Mouse (Mus musculus) erythroblast, embryonic 14.5 days (primary cell): ENCODE data around the gene Arl2. TPM values are rescaled to one million over a fixed set of nuclear protein-coding genes. Genes with fewer than 3 reads are reported as not detected.
A peak's percentile ranks its signal among the peaks of the same experiment; 100 is the strongest.

ENCODE experiments used
- H3K27me3 ChIP-seq: 2 replicates; pipeline ENCODE4 v1.6.1; 2012; ENCODE audit warnings: inconsistent platforms; ENCODE audit not compliant: control insufficient read depth
- H3K36me3 ChIP-seq: 2 replicates; pipeline ENCODE4 v1.6.1; 2012; ENCODE audit warnings: mild to moderate bottlenecking, inconsistent platforms; ENCODE audit not compliant: control insufficient read depth
- H3K4me1 ChIP-seq: 2 replicates; pipeline ENCODE4 v1.6.1; 2012; ENCODE audit warnings: inconsistent platforms; ENCODE audit not compliant: control insufficient read depth
- H3K4me3 ChIP-seq: replicated peaks from 2 replicates; pipeline ENCODE3; 2012; ENCODE audit warnings: moderate library complexity, mild to moderate bottlenecking, inconsistent platforms
- H3K9me3 ChIP-seq: 2 replicates; pipeline ENCODE4 v1.6.1; 2012; ENCODE audit warnings: low read length, inconsistent platforms, mixed read lengths; ENCODE audit not compliant: control insufficient read depth
- GATA1 ChIP-seq: IDR thresholded peaks from 2 replicates; pipeline ENCODE4 v1.6.1; 2012; ENCODE audit warnings: low read length, inconsistent platforms, mixed read lengths
- TAL1 ChIP-seq: IDR thresholded peaks from 3 replicates; pipeline ENCODE4 v1.6.1; 2012; ENCODE audit warnings: low read length, inconsistent platforms, mixed read lengths
- polyA plus RNA-seq: library from polyadenylated mRNA; stranded (reverse); fragments of >175 nt; gene quantifications from 2 replicates; pipeline ENCODE4 v1.2.3, GENCODE M21; 2012

Gene Arl2
- polyA plus RNA-seq, 1 experiment = 10.8 TPM

GRCm38 (mm10) chr19:6127760-6128341, 13.5 kb downstream of the Arl2 start, which contains the start of gene Snx15:
Gene Snx15 (minus strand): TSS chr19:6128304.
- Histone ChIP-seq H3K36me3 (peaks cover 33% of the 10 kb centered on the region), H3K4me1 (peaks cover 72% of the 10 kb centered on the region), H3K27me3 (no peaks in the 10 kb centered on the region), H3K4me3 (peak within 1 kb of the TSS; percentile 68), H3K9me3 (no peaks in the 10 kb centered on the region)
- TF ChIP-seq TAL1 = no peak
- no peak for TF ChIP-seq GATA1

GRCm38 (mm10) chr19:6126789-6127580, 14.4 kb downstream of the Arl2 start:
- H3K27me3 ChIP-seq = no peaks in the 10 kb centered on the region
- H3K4me1 ChIP-seq = peaks cover 65% of the 10 kb centered on the region
- no peak for TF ChIP-seq TAL1
- no peak for TF ChIP-seq GATA1
- H3K36me3 ChIP-seq = peaks cover 40% of the 10 kb centered on the region
- H3K9me3 ChIP-seq = no peaks in the 10 kb centered on the region
- peak overlapping the region; percentile 68 for H3K4me3 ChIP-seq

- TF ChIP-seq GATA1 = no peak
- TF ChIP-seq TAL1 = no peak
- H3K36me3 ChIP-seq = peaks cover 44% of the 10 kb centered on the region
- no peaks in the 10 kb centered on the region for H3K27me3 ChIP-seq
- peak overlapping the region; percentile 68 for H3K4me3 ChIP-seq
- H3K4me1 ChIP-seq = peaks cover 62% of the 10 kb centered on the region
- no peaks in the 10 kb centered on the region for H3K9me3 ChIP-seq
Measured at GRCm38 (mm10) chr19:6126289-6126688, 15.1 kb downstream of the Arl2 start.

GRCm38 (mm10) chr19:6124898-6125297, 16.4 kb downstream of the Arl2 start:
- TF ChIP-seq GATA1 (no peak), TAL1 (no peak)
- H3K36me3 ChIP-seq = peaks cover 55% of the 10 kb centered on the region
- no peaks in the 10 kb centered on the region for H3K9me3 ChIP-seq
- H3K27me3 ChIP-seq = no peaks in the 10 kb centered on the region
- H3K4me1 ChIP-seq = peaks cover 52% of the 10 kb centered on the region
- H3K4me3 ChIP-seq = no peak overlapping the region

GRCm38 (mm10) chr19:6123330-6123729, 18.0 kb downstream of the Arl2 start:
- Histone ChIP-seq H3K4me3 (no peak overlapping the region), H3K36me3 (peaks cover 69% of the 10 kb centered on the region), H3K27me3 (no peaks in the 10 kb centered on the region), H3K4me1 (peaks cover 51% of the 10 kb centered on the region), H3K9me3 (no peaks in the 10 kb centered on the region)
- TF ChIP-seq TAL1 (no peak), GATA1 (no peak)

GRCm38 (mm10) chr19:6121761-6122160, 19.6 kb downstream of the Arl2 start:
- Histone ChIP-seq H3K27me3 (no peaks in the 10 kb centered on the region), H3K36me3 (peaks cover 71% of the 10 kb centered on the region), H3K4me3 (peak overlapping the region; percentile 27), H3K4me1 (peaks cover 57% of the 10 kb centered on the region), H3K9me3 (no peaks in the 10 kb centered on the region)
- TF ChIP-seq TAL1 (no peak), GATA1 (no peak)

- Histone ChIP-seq H3K27me3 (no peaks in the 10 kb centered on the region), H3K4me1 (peaks cover 52% of the 10 kb centered on the region), H3K36me3 (peaks cover 82% of the 10 kb centered on the region), H3K4me3 (peak overlapping the region; percentile 84), H3K9me3 (no peaks in the 10 kb centered on the region)
- no peak for TF ChIP-seq TAL1
- TF ChIP-seq GATA1 = no peak
Measured at GRCm38 (mm10) chr19:6118677-6119185, 22.6 kb downstream of the Arl2 start.

- no peaks in the 10 kb centered on the region for H3K27me3 ChIP-seq
- H3K4me3 ChIP-seq = peak within 1 kb of the TSS; percentile 84
- peaks cover 82% of the 10 kb centered on the region for H3K36me3 ChIP-seq
- TF ChIP-seq GATA1 = no peak
- TF ChIP-seq TAL1 = no peak
- H3K4me1 ChIP-seq = peaks cover 47% of the 10 kb centered on the region
- H3K9me3 ChIP-seq = no peaks in the 10 kb centered on the region
Measured at GRCm38 (mm10) chr19:6117986-6118676, 23.2 kb downstream of the Arl2 start, which contains the start of gene Sac3d1. Gene Sac3d1 (minus strand): TSS chr19:6118650.
